Mouse (Mus musculus) MEL (cell line): ENCODE results near the gene Tmem161a. TPM values are rescaled to one million over a fixed set of nuclear protein-coding genes. Genes with fewer than 3 reads are reported as not detected.
A peak's percentile ranks its signal among the peaks of the same experiment; 100 is the strongest.

Source experiments
- DNase-seq: peaks from one replicate; pipeline ENCODE4 v3.0.0; 2011; ENCODE audit warnings: low read depth, low spot score
- H3K27ac ChIP-seq: 2 replicates; pipeline ENCODE4 v1.5.1; 2012; ENCODE audit warnings: low read depth, mild to moderate bottlenecking, control low read depth, low read length, moderate library complexity; ENCODE audit not compliant: control insufficient read depth
- H3K27me3 ChIP-seq, 2 experiments: fragments of 150-350 bp in 1 of 2; sonication (generic) in 1 of 2; 2 replicates each; pipeline ENCODE4 v1.6.1; 2012; ENCODE audit warnings: low read length in 2 of 2, mild to moderate bottlenecking in 2 of 2, improper control_type of control experiment in 1 of 2, moderate library complexity in 1 of 2; ENCODE audit not compliant: insufficient read depth in 2 of 2, control insufficient read depth in 1 of 2
- H3K36me3 ChIP-seq, 2 experiments: 2 replicates each; pipeline ENCODE4 v1.6.1; 2012 to 2014; ENCODE audit warnings: low read length in 2 of 2, improper control_type of control experiment in 1 of 2, inconsistent platforms in 1 of 2, mild to moderate bottlenecking in 1 of 2; ENCODE audit not compliant: insufficient read depth in 2 of 2, control insufficient read depth in 1 of 2
- H3K4me1 ChIP-seq, 2 experiments: fragments of 150-350 bp in 1 of 2; sonication (generic) in 1 of 2; 2 replicates each; pipeline ENCODE4 v1.6.1; 2012; ENCODE audit warnings: low read length in 2 of 2, improper control_type of control experiment in 1 of 2, mild to moderate bottlenecking in 1 of 2; ENCODE audit not compliant: insufficient read depth in 2 of 2, control insufficient read depth in 1 of 2
- H3K4me3 ChIP-seq, 2 experiments: fragments of 150-350 bp in 1 of 2; sonication (generic) in 1 of 2; 2 replicates each; pipeline ENCODE4 v1.5.1; 2012; ENCODE audit warnings: low read depth in 2 of 2, low read length in 2 of 2, mild to moderate bottlenecking in 2 of 2, moderate library complexity in 2 of 2, control low read depth in 1 of 2, improper control_type of control experiment in 1 of 2; ENCODE audit not compliant: control insufficient read depth in 1 of 2, insufficient read depth in 1 of 2
- H3K79me2 ChIP-seq: 2 replicates; pipeline ENCODE4 v1.6.1; 2012; ENCODE audit warnings: mild to moderate bottlenecking, low read length, moderate library complexity; ENCODE audit not compliant: control insufficient read depth, poor library complexity, insufficient read depth
- H3K9ac ChIP-seq: 2 replicates; pipeline ENCODE4 v1.6.1; 2012; ENCODE audit warnings: low read depth, mild to moderate bottlenecking, control low read depth, low read length, moderate library complexity; ENCODE audit not compliant: control insufficient read depth, poor library complexity, severe bottlenecking
- H3K9me3 ChIP-seq: fragments of 150-350 bp; sonication (generic); replicated peaks from 2 replicates; pipeline ENCODE4 v1.6.1; 2012; ENCODE audit warnings: mild to moderate bottlenecking, low read length, improper control_type of control experiment, moderate library complexity; ENCODE audit not compliant: insufficient read depth
- CHD2 ChIP-seq: IDR thresholded peaks from 2 replicates; pipeline ENCODE4 v1.6.1; 2011; ENCODE audit warnings: low read length, improper control_type of control experiment
- CTCF ChIP-seq, 3 experiments: IDR thresholded peaks in 2 of 3; conservative IDR thresholded peaks in 1 of 3; 2 replicates each; pipeline ENCODE4 v1.5.1; 2011 to 2012; ENCODE audit warnings: low read length in 3 of 3, low read depth in 2 of 3, mild to moderate bottlenecking in 2 of 3, improper control_type of control experiment in 1 of 3, inconsistent platforms in 1 of 3, mixed read lengths in 1 of 3, moderate library complexity in 1 of 3; ENCODE audit not compliant: control insufficient read depth in 1 of 3, insufficient read depth in 1 of 3, poor library complexity in 1 of 3, severe bottlenecking in 1 of 3
- ELF1 ChIP-seq: IDR thresholded peaks from 2 replicates; pipeline ENCODE4 v1.6.1; 2014; ENCODE audit warnings: low read depth, mild to moderate bottlenecking, inconsistent platforms, low read length, improper control_type of control experiment, moderate library complexity
- EP300 ChIP-seq, 2 experiments: IDR thresholded peaks; 2 replicates each; pipeline ENCODE4 v1.6.1; 2011; ENCODE audit warnings: improper control_type of control experiment in 2 of 2, low read length in 2 of 2, low read depth in 1 of 2, mild to moderate bottlenecking in 1 of 2
- GATA1 ChIP-seq: IDR thresholded peaks from 2 replicates; pipeline ENCODE4 v1.6.1; 2011; ENCODE audit warnings: low read depth, low read length, improper control_type of control experiment
- KAT2A ChIP-seq: conservative IDR thresholded peaks from 2 replicates; pipeline ENCODE4 v1.6.1; 2012; ENCODE audit warnings: low read depth, low read length, improper control_type of control experiment, inconsistent platforms
- MAFK ChIP-seq: IDR thresholded peaks from 2 replicates; pipeline ENCODE4 v1.6.1; 2011; ENCODE audit warnings: low read depth, mild to moderate bottlenecking, low read length, improper control_type of control experiment, borderline replicate concordance
- MAZ ChIP-seq: IDR thresholded peaks from 2 replicates; pipeline ENCODE4 v1.6.1; 2012; ENCODE audit warnings: low read depth, mild to moderate bottlenecking, inconsistent platforms, low read length, improper control_type of control experiment
- MYB ChIP-seq: IDR thresholded peaks from 2 replicates; pipeline ENCODE4 v1.6.1; 2011; ENCODE audit warnings: mild to moderate bottlenecking, low read depth, low read length, improper control_type of control experiment
- NRF1 ChIP-seq: IDR thresholded peaks from 2 replicates; pipeline ENCODE4 v1.6.1; 2014; ENCODE audit warnings: low read depth, mild to moderate bottlenecking, inconsistent platforms, low read length, improper control_type of control experiment, moderate library complexity; ENCODE audit not compliant: poor library complexity, insufficient read depth, severe bottlenecking
- POLR2A ChIP-seq, 2 experiments: IDR thresholded peaks; 2 replicates each; pipeline ENCODE4 v1.6.1; 2011 to 2012; ENCODE audit warnings: low read length in 2 of 2, mild to moderate bottlenecking in 2 of 2, control low read depth in 1 of 2, improper control_type of control experiment in 1 of 2, low read depth in 1 of 2, moderate library complexity in 1 of 2; ENCODE audit not compliant: control insufficient read depth in 1 of 2, insufficient read depth in 1 of 2, poor library complexity in 1 of 2
- POLR2AphosphoS2 ChIP-seq: IDR thresholded peaks from 2 replicates; pipeline ENCODE4 v1.6.1; 2011; ENCODE audit warnings: low read length, improper control_type of control experiment
- POLR2AphosphoS5 ChIP-seq: IDR thresholded peaks from 2 replicates; pipeline ENCODE4 v1.6.1; 2012; ENCODE audit warnings: low read depth, borderline replicate concordance, mild to moderate bottlenecking, inconsistent platforms, low read length, moderate library complexity, mixed read lengths
- RAD21 ChIP-seq: IDR thresholded peaks from 2 replicates; pipeline ENCODE4 v1.6.1; 2011; ENCODE audit warnings: mild to moderate bottlenecking, low read depth, low read length, improper control_type of control experiment
- SMC3 ChIP-seq: IDR thresholded peaks from 2 replicates; pipeline ENCODE4 v1.6.1; 2011; ENCODE audit warnings: low read depth, low read length, improper control_type of control experiment
- TBP ChIP-seq: IDR thresholded peaks from 2 replicates; pipeline ENCODE4 v1.8.0; 2011; ENCODE audit warnings: low read depth, low read length, improper control_type of control experiment
- ZC3H11A ChIP-seq: IDR thresholded peaks from 2 replicates; pipeline ENCODE4 v1.6.1; 2012; ENCODE audit warnings: low read depth, mild to moderate bottlenecking, inconsistent platforms, low read length, improper control_type of control experiment
- ZKSCAN1 ChIP-seq: IDR thresholded peaks from 2 replicates; pipeline ENCODE4 v1.6.1; 2012; ENCODE audit warnings: low read depth, mild to moderate bottlenecking, inconsistent platforms, low read length, improper control_type of control experiment, moderate library complexity
- polyA plus RNA-seq, 2 experiments: library from polyadenylated mRNA; stranded (reverse) in 1 of 2; unstranded in 1 of 2; fragments of >175 nt in 1 of 2; fragments of >200 nt in 1 of 2; gene quantifications; 2 replicates each; pipeline versions ENCODE4 v1.2.1 to v1.2.4; 2012; ENCODE audit warnings: low replicate concordance in 2 of 2, low read depth in 1 of 2; ENCODE audit not compliant: insufficient read length in 2 of 2, insufficient read depth in 1 of 2, missing spikeins in 1 of 2
- total RNA-seq: library from RNA; depleted of rRNA; stranded (reverse); fragments of 300-350 nt; gene quantifications from 2 replicates; pipeline ENCODE4 v1.2.3, GENCODE M21; 2012

The Tmem161a gene
- total and polyA plus RNA-seq, 3 experiments, result 50.7 to 51.4 TPM; not detected in 1

DNA sequence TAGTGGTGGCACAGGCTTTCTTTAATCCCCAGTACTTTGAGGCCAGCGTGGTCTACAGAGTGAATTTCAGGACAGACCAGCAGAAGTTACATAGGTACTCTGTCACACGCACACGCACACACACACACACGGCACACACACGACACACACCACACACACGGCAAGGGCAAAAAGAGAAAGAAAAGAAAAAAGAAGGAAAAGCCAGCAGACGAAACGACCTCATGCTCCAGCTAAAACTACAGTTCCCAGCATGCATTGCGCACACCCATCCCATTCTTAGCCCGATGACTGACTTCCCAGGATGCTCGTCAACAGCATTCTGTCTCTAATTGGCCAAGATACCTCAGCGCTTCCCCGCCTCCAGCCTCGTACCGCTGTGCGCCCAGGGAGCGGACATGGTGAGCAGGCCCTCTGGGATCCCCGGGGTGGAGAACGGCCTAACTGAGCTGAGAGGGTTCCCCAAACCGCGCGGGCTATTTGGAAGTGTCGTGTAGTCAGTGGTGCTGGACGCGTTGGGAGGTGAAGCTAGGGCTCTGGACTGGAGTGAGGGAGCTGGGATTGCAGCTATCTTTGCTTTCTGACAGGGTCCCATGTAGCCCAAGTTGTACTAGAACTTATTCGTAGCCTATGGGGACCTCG, at the start of gene Tmem161a (continued):
- TF ChIP-seq ZKSCAN1 (no peak), POLR2A (IDR thresholded peaks at IDR 0.05; ENCODE audit: control insufficient read depth in 1 of 2, insufficient read depth in 1 of 2, low read depth in 1 of 2, low read length in 2 of 2, poor library complexity in 1 of 2) (peak; percentile 68 to 91), GATA1 (no peak), ELF1 (peak; percentile 59)

DNA sequence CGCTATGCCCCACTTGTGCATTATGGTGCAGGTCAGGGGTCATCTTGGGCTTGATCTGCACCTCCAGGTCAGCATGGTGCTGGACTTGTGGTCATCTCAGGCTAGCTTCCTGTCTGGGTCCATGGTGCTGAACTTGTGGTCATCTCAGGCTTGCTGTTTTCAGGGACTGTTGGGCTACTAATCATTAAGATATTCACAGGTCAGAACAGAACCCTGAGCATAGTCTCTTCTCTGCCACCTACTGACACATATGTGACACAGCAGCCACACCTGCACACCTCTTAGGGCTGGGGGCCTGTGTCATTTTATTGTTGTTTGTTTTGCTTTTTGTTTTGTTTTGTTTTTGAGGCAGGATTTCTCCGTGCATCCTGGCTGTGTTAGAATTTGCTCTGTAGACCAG, 49.3 kb upstream of the Tmem161a start:
- Histone ChIP-seq H3K27ac (no peak overlapping the region), H3K9me3 (no peaks in the 10 kb centered on the region), H3K4me3 (no peak overlapping the region), H3K79me2 (no peaks in the 10 kb centered on the region), H3K27me3 (peaks cover 0 to 4% of the 10 kb centered on the region in 2 experiments; a peak in 1 of 4 replicates), H3K4me1 (no peaks in the 10 kb centered on the region), H3K9ac (no peak overlapping the region), H3K36me3 (no peaks in the 10 kb centered on the region)
- peak; percentile 42 for DNase-seq
- TF ChIP-seq MYB, result no peak
- TF ChIP-seq RAD21, result peak; percentile 58
- TF ChIP-seq POLR2A (IDR thresholded peaks at IDR 0.05; ENCODE audit: control insufficient read depth in 1 of 2, insufficient read depth in 1 of 2, low read depth in 1 of 2, low read length in 2 of 2, poor library complexity in 1 of 2), result no peak
- no peak for TF ChIP-seq KAT2A
- peak; percentile 73 for TF ChIP-seq SMC3
- no peak for TF ChIP-seq CHD2
- TF ChIP-seq ZC3H11A, result 0 out of 2 replicates have a peak, but pooled peaks have one; percentile 12
- TF ChIP-seq CTCF (IDR thresholded peaks at IDR 0.05 in 2 of 3, conservative IDR thresholded peaks at IDR 0.05 in 1 of 3; ENCODE audit: control insufficient read depth in 1 of 3, insufficient read depth in 1 of 3, low read depth in 2 of 3, low read length in 3 of 3, poor library complexity in 1 of 3, severe bottlenecking in 1 of 3), result peak; percentile 58 to 68 (median 60)

DNA sequence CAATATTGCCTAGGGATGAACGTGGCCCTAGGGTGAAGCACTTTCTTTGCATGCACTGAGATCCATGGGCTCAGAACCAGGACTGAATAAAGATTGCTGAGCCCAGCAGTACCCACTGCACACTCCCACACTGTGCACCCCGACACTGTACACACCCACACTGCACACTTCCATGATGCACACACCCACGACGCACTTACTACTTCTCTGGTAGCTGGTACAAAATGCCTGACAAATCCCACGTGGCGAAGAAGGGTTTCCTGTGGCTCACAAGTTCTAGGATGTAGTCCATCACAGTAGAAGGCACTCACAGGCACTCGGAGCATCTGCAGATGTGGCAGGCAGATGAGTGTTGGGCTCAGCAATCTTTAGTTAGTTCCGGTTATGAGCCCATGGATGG, 47.2 kb upstream of the Tmem161a start:
- H3K27ac ChIP-seq, result no peak overlapping the region
- H3K9me3 ChIP-seq, result no peaks in the 10 kb centered on the region
- no peak for TF ChIP-seq NRF1
- no peak for TF ChIP-seq MAZ
- no peak for TF ChIP-seq MYB
- no peak for TF ChIP-seq POLR2AphosphoS5
- TF ChIP-seq TBP, result no peak
- TF ChIP-seq RAD21, result no peak
- TF ChIP-seq MAFK, result no peak
- no peak for TF ChIP-seq POLR2AphosphoS2
- TF ChIP-seq EP300 (IDR thresholded peaks at IDR 0.05; ENCODE audit: low read depth in 1 of 2, low read length in 2 of 2), result no peak
- H3K36me3 ChIP-seq, result no peaks in the 10 kb centered on the region
- H3K79me2 ChIP-seq, result no peaks in the 10 kb centered on the region
- H3K4me1 ChIP-seq, result no peaks in the 10 kb centered on the region
- peaks cover 0 to 4% of the 10 kb centered on the region in 2 experiments; a peak in 1 of 4 replicates for H3K27me3 ChIP-seq
- DNase-seq, result no peak
- H3K4me3 ChIP-seq, result no peak overlapping the region
- no peak overlapping the region for H3K9ac ChIP-seq
